Mouse (Mus musculus) heart, adult 2 months (tissue): ENCODE data around the gene Nsd1. TPM values are rescaled to one million over a fixed set of nuclear protein-coding genes. Genes with fewer than 3 reads are reported as not detected.

Experiments used
- DNase-seq, 2 experiments: peaks; one replicate each; pipeline ENCODE4 v3.0.0; 2021
- H3K27ac ChIP-seq: fragments of 200-600 bp; 2 replicates; pipeline ENCODE4 v1.8.1; 2022
- H3K27me3 ChIP-seq: fragments of 200-500 bp; 2 replicates; pipeline ENCODE4 v1.6.1; 2012; ENCODE audit warnings: mild to moderate bottlenecking, low read length, inconsistent platforms, mixed read lengths; ENCODE audit not compliant: control insufficient read depth, insufficient read depth
- H3K36me3 ChIP-seq: fragments of 200-500 bp; 2 replicates; pipeline ENCODE4 v1.6.1; 2012; ENCODE audit warnings: low read length, inconsistent platforms; ENCODE audit not compliant: control insufficient read depth, insufficient read depth
- H3K4me1 ChIP-seq: fragments of 200-500 bp; 2 replicates; pipeline ENCODE4 v1.6.1; 2011; ENCODE audit warnings: low read length; ENCODE audit not compliant: control insufficient read depth, insufficient read depth
- H3K4me3 ChIP-seq: fragments of 200-600 bp; 2 replicates; pipeline ENCODE4 v1.8.1; 2022
- H3K79me2 ChIP-seq: fragments of 200-500 bp; replicated peaks from 2 replicates; pipeline ENCODE4 v1.6.1; 2012; ENCODE audit warnings: mild to moderate bottlenecking, inconsistent platforms, low read length, moderate library complexity, mixed read lengths; ENCODE audit not compliant: control insufficient read depth, insufficient read depth
- H3K9ac ChIP-seq: fragments of 200-500 bp; 2 replicates; pipeline ENCODE4 v1.6.1; 2012; ENCODE audit warnings: low read depth, mild to moderate bottlenecking, control low read depth, inconsistent platforms, low read length, mixed read lengths
- CTCF ChIP-seq: fragments of 200-600 bp; IDR thresholded peaks from 2 replicates; pipeline ENCODE4 v1.8.1; 2022; ENCODE audit warnings: antibody characterized with exemption, mild to moderate bottlenecking, moderate library complexity
- EP300 ChIP-seq: fragments of 200-500 bp; IDR thresholded peaks from 2 replicates; pipeline ENCODE4 v1.6.1; 2011; ENCODE audit warnings: low read depth, low read length, control low read depth; ENCODE audit not compliant: insufficient read depth
- POLR2A ChIP-seq: fragments of 200-500 bp; IDR thresholded peaks from 2 replicates; pipeline ENCODE4 v1.6.1; 2011; ENCODE audit warnings: mild to moderate bottlenecking, low read depth, low read length, control low read depth; ENCODE audit not compliant: insufficient read depth
- WGBS: fragments of 180-500 bp; shearing (Covaris S2); methylation state at CpG from one replicate; pipeline ENCODE4 v1.1.7; 2018; 5-methylcytosine and 5-hydroxymethylcytosine counted together
- intact Hi-C: fragments of 180-260 bp; cut with DNase I; formaldehyde crosslinking; loops from one replicate; pipeline ENCODE4 v1.15.1; 2025
- polyA plus RNA-seq: library from polyadenylated mRNA; depleted of rRNA; stranded (reverse); fragments of >200 nt; gene quantifications from 2 replicates; pipeline ENCODE4 v1.2.3, GENCODE M21; 2012
- total RNA-seq, 2 experiments: library from RNA; stranded (reverse); gene quantifications; 2 replicates each; pipeline ENCODE4 v1.2.3; 2021

Nsd1 gene
- total and polyA plus RNA-seq, 3 experiments = 11.0 to 55.8 (median 52.5) TPM

DNA sequence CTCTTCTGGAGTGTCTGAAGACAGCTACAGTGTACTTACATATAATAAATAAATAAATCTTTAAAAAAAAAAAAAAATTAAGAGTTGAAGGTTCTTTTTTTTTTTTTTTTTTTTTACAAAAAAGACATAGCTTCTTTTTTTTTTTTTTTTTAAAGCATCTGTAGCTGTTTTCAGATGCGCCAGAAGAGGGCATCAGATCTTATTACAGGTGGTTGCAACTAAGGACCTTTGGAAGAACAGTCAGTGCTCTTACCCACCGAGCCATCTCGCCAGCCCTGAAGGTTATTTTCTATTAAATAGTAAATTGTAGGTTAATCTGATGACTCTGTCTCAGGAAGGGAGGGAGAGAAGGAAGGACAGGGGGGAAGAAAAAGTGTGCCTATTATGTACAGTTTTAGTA is 79.3 kb downstream of the Nsd1 start:
- intact Hi-C loops = no loop called here
- Histone ChIP-seq H3K9ac (no peak overlapping the region), H3K36me3 (peaks cover 4% of the 10 kb centered on the region; the same call in 1 of the 2 replicates), H3K4me3 (no peak overlapping the region), H3K79me2 (peaks cover 1% of the 10 kb centered on the region; the same call in 1 of the 2 replicates), H3K4me1 (no peaks in the 10 kb centered on the region), H3K27ac (no peak overlapping the region), H3K27me3 (no peaks in the 10 kb centered on the region)
- TF ChIP-seq CTCF (peak; percentile 38), POLR2A (no peak), EP300 (no peak)
- WGBS = 71% methylated on average over 3 of the region's 3 CpGs
- DNase-seq = no peak

DNA sequence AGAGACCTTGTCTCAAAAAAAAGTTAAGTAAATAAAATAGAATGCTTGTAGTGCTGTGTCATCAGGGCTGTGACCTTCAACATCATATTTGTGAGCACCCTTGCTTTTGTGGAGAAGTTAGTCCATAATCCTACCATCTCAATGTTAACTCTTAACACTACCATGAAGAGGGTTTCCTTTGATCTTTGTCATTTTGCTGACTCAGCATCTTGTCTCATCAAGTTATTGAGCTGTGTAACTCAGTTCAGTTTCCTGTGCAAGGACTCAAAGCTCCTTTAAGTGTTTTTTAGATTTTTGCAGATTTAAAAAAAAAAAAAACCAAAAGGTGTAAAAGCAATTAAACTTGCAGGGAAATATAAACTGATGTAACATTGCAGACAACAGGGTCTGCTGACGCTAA is 87.2 kb downstream of the Nsd1 start:
- H3K9ac ChIP-seq = no peak overlapping the region
- H3K4me1 ChIP-seq = no peaks in the 10 kb centered on the region
- no peak overlapping the region for H3K4me3 ChIP-seq
- peaks cover 4% of the 10 kb centered on the region for H3K36me3 ChIP-seq
- no peaks in the 10 kb centered on the region for H3K27me3 ChIP-seq
- no peak overlapping the region for H3K27ac ChIP-seq
- intact Hi-C loops = no loop called here
- TF ChIP-seq CTCF (no peak), POLR2A (no peak), EP300 (no peak)
- H3K79me2 ChIP-seq = no peaks in the 10 kb centered on the region
- DNase-seq = no peak
- 98% methylated on average over 1 of the region's 1 CpGs for WGBS

DNA sequence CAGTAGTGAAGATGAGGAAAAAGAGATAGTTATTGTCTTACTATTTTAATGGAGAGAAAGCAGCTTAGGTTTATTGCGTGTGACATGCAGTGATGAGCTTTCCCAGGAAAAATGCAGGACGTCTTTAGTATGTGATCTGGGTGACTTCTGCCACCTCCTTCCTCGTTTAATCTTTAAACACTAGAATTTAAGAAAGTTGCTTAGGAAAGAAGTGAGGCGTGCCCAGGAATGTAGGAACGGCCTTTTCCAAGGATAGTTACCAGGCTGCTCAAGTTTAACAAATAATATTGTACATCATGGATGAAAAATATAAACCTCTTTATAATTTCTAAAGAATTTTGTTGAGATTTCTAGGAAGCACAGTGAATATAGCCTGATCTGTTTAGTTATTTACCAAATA is 91.3 kb downstream of the Nsd1 start:
- 82% methylated on average over 5 of the region's 5 CpGs for WGBS
- H3K27me3 ChIP-seq = no peaks in the 10 kb centered on the region
- no peaks in the 10 kb centered on the region for H3K79me2 ChIP-seq
- no peak overlapping the region for H3K4me3 ChIP-seq
- no peak for TF ChIP-seq EP300
- no peak for TF ChIP-seq POLR2A
- TF ChIP-seq CTCF = no peak
- H3K9ac ChIP-seq = no peak overlapping the region
- no peaks in the 10 kb centered on the region for H3K4me1 ChIP-seq
- H3K27ac ChIP-seq = no peak overlapping the region
- intact Hi-C loops = no loop called here
- H3K36me3 ChIP-seq = peaks cover 5% of the 10 kb centered on the region
- DNase-seq = no peak

DNA sequence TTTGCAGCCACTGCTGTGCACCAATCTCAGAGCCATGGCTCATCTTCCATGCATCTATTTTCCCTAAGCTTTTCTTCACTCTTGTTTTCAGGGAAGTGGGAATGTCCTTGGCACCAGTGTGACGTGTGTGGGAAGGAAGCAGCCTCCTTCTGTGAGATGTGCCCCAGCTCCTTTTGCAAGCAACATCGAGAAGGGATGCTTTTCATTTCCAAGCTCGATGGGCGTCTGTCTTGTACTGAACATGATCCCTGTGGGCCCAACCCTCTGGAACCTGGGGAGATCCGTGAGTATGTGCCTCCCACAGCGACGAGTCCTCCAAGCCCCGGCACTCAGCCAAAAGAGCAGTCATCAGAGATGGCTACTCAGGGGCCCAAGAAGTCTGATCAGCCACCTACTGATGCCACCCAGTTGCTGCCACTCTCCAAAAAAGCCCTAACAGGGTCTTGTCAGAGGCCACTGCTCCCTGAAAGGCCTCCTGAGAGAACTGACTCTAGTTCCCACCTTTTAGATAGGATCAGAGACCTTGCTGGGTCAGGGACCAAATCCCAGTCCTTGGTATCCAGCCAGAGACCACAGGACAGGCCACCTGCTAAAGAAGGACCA is 102.5 kb downstream of the Nsd1 start:
- Histone ChIP-seq H3K4me3 (no peak overlapping the region), H3K4me1 (no peaks in the 10 kb centered on the region), H3K27ac (no peak overlapping the region), H3K9ac (no peak overlapping the region), H3K27me3 (no peaks in the 10 kb centered on the region), H3K79me2 (no peaks in the 10 kb centered on the region; the same call in 1 of the 2 replicates), H3K36me3 (peaks cover 9% of the 10 kb centered on the region)
- no peak for TF ChIP-seq EP300
- no peak for TF ChIP-seq POLR2A
- no peak for TF ChIP-seq CTCF
- intact Hi-C loops = no loop called here
- WGBS = 77% methylated on average over 8 of the region's 8 CpGs
- DNase-seq = no peak

DNA sequence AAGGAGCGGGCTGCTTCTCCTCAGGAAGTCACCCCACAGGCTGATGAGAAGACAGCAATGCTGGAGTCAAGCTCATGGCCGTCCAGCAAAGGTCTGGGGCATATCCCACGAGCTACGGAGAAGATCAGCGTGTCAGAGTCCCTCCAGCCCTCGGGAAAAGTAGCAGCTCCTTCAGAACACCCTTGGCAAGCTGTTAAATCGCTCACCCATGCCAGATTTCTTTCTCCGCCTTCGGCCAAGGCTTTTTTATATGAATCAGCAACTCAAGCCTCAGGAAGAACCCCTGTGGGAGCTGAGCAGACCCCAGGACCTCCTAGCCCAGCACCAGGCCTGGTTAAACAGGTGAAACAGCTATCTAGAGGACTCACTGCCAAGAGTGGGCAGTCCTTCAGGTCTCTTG is 103.5 kb downstream of the Nsd1 start:
- 65% methylated on average over 9 of the region's 9 CpGs for WGBS
- H3K27ac ChIP-seq = no peak overlapping the region
- H3K4me1 ChIP-seq = no peaks in the 10 kb centered on the region
- H3K27me3 ChIP-seq = no peaks in the 10 kb centered on the region
- H3K9ac ChIP-seq = no peak overlapping the region
- no peak overlapping the region for H3K4me3 ChIP-seq
- peaks cover 4% of the 10 kb centered on the region for H3K36me3 ChIP-seq
- H3K79me2 ChIP-seq = no peaks in the 10 kb centered on the region; the same call in 1 of the 2 replicates
- no peak for TF ChIP-seq CTCF
- no peak for TF ChIP-seq EP300
- no peak for TF ChIP-seq POLR2A
- intact Hi-C loops = no loop called here
- DNase-seq = no peak

DNA sequence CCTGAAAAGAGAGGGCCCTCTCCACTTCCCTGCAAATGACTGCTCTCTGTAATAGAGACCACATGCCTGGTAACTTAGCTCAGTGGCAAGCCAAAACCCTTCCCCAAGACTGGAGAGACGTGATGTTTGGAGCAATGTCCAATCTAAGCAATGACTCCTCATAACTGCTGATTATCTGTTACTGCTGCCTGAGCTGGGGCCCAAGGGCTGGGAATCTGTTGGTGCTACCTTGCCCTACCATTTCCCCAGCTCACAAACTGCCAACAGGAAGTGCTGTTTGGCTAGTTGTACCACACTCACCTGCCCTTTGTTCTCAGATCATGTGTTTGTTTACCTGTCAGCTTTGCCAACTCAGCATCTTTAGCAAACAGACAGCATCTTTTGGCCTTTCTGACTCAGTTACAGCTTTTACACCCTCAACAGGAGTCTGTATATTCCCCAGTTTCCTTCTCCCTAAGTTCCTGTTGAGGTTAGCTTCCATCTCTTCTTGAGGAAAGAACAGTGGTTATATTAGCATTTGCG is 105.4 kb downstream of the Nsd1 start:
- no peak for TF ChIP-seq CTCF
- TF ChIP-seq EP300 = no peak
- no peak for TF ChIP-seq POLR2A
- Histone ChIP-seq H3K79me2 (no peaks in the 10 kb centered on the region; the same call in 1 of the 2 replicates), H3K36me3 (peaks cover 4% of the 10 kb centered on the region), H3K4me3 (no peak overlapping the region), H3K27me3 (no peaks in the 10 kb centered on the region), H3K27ac (no peak overlapping the region), H3K4me1 (no peaks in the 10 kb centered on the region), H3K9ac (no peak overlapping the region)
- 83% methylated on average over 2 of the region's 2 CpGs for WGBS
- DNase-seq = no peak
- intact Hi-C loops = no loop called here
